Comparison of ENCODE assay signal across 11 mouse cellular contexts in the genomic region with DNA sequence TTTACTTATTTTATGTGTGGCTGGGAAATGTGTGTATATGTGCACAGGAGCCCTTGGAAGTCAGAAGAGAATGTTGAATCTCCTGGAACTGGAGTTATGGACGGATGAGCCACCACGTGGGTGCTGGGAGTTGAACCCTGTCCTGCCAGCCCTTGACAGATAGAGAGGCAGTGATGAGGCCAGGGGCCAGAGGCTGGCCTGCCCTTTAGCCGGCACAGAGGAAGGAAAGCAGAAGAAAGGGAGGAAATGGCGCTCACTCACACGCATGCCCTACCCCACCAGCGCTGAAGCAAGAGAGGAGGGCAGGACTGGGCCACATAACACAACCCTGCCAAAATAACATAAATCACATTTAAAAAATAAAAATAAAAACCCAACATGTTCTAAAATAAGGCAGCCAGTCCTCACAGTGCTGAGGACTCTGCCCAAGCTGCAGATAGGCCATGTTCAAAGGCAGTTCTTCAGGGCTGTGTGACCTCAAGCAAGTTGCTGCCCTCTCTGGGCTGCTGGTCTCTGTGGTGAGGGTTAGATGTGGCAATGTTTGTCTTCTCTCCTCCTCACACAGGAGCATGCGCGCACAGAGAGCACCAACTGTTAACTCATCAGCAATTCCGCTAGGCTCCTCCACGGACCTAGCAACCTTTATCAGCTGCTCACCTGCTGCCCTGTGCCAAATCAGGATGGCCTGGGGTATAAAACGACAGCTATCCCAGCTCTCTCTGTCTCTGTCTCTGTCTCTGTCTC. TPM values are rescaled to one million over a fixed set of nuclear protein-coding genes. Genes with fewer than 3 reads are reported as not detected.
DNase-seq lines count a peak whose midpoint lies in the region; ATAC-seq lines count a peak whose summit lies in the region.
"Had no signal": no experiment of that assay in that cellular context is flagged by ENCODE, and none has a peak within 500 bp of the region (broad histone marks: within the 10 kb centered on the region; RNA-seq: fewer than 3 reads in every experiment).

No protein-coding gene starts in this region.

- H3K4me3 ChIP-seq in limb, embryonic 12.5 days (replicated peaks), result no peak overlapping the region
- H3K4me3 ChIP-seq: midbrain, embryonic 15.5 days had no signal

- DNase-seq in adrenal gland, adult 2 months, result peak; percentile 59
- DNase-seq in adrenal gland, postnatal 25 days, result no peak
- DNase-seq in kidney, adult 18-20 months, result peak; percentile 42
- peak; percentile 49 for DNase-seq in lung, postnatal 25 days (ENCODE audit: low spot score)
- no peak for DNase-seq in layer of hippocampus, postnatal 14 days (ENCODE audit: low spot score in 2 of 2)
- DNase-seq in spleen, adult 12 weeks (ENCODE audit: low spot score), result no peak
- DNase-seq in urinary bladder, postnatal 14 days (ENCODE audit: low spot score), result no peak
- DNase-seq: cerebellum, postnatal 14 days; heart, adult 11 months had no signal

- peaks cover 94% of the 10 kb centered on the region for H3K4me1 ChIP-seq in limb, embryonic 12.5 days (replicated peaks)
- H3K4me1 ChIP-seq: midbrain, embryonic 15.5 days had no signal

- H3K27me3 ChIP-seq in limb, embryonic 12.5 days, result no peaks in the 10 kb centered on the region
- H3K27me3 ChIP-seq: midbrain, embryonic 15.5 days had no signal

- H3K9ac ChIP-seq in limb, embryonic 12.5 days (replicated peaks), result no peak overlapping the region
- H3K9ac ChIP-seq: midbrain, embryonic 15.5 days had no signal

- peak overlapping the region; percentile 97 for H3K27ac ChIP-seq in limb, embryonic 12.5 days
- H3K27ac ChIP-seq: midbrain, embryonic 15.5 days had no signal

- 70% methylated on average over 11 of the region's 11 CpGs for WGBS in limb, embryonic 12.5 days

- no peak overlapping the region for H3K4me2 ChIP-seq in limb, embryonic 12.5 days
- H3K4me2 ChIP-seq: midbrain, embryonic 15.5 days had no signal

- H3K9me3 ChIP-seq in limb, embryonic 12.5 days, result no peaks in the 10 kb centered on the region
- H3K9me3 ChIP-seq: midbrain, embryonic 15.5 days had no signal

- H3K36me3 ChIP-seq in limb, embryonic 12.5 days, result peaks cover 35% of the 10 kb centered on the region
- H3K36me3 ChIP-seq: midbrain, embryonic 15.5 days had no signal

- no peak for ATAC-seq in limb, embryonic 12.5 days (ENCODE audit: insufficient number of reproducible peaks, insufficient read depth, low FRiP score, low TSS enrichment, low read depth)
- ATAC-seq: midbrain, embryonic 15.5 days had no signal

RNA-seq across cellular contexts. Expression of a gene that starts 9.7 kb away (rescaled TPM):
- total RNA-seq in adrenal gland, adult 2 months (2021), result 10 to 100 TPM; 10.1 to 19.8 TPM
- polyA plus RNA-seq in adrenal gland, adult 2 months (2012; rRNA removed), result 20.1 and 21.1 TPM in 2 replicates
- 5.4 and 7.7 TPM in 2 replicates for total RNA-seq in adrenal gland, postnatal 25 days (2021)
- 236 and 242 TPM in 2 replicates for polyA plus RNA-seq in limb, embryonic 12.5 days (2016; fragmentation: Nextera tagmentation; extraction: Ambion mirVana)
- 10 to 100 TPM; 20.7 to 22.6 TPM for total RNA-seq in layer of hippocampus, postnatal 14 days (2021)

RNA-seq across cellular contexts. Expression of a gene that starts 18.1 kb away (rescaled TPM):
- total RNA-seq in adrenal gland, adult 2 months (2021), result 100 to 1,000 TPM; 657 to 936 TPM
- 305 and 399 TPM in 2 replicates for polyA plus RNA-seq in adrenal gland, adult 2 months (2012; rRNA removed)
- total RNA-seq in adrenal gland, postnatal 25 days (2021), result 708 and 898 TPM in 2 replicates
- 117 and 128 TPM in 2 replicates for polyA plus RNA-seq in limb, embryonic 12.5 days (2016; fragmentation: Nextera tagmentation; extraction: Ambion mirVana)
- 10 to 100 TPM; 89.1 to 98.0 TPM for total RNA-seq in layer of hippocampus, postnatal 14 days (2021)

RNA-seq across cellular contexts. Expression of a gene that starts 18.3 kb away (rescaled TPM):
- 10 to 100 TPM; 26.3 to 29.8 TPM for total RNA-seq in adrenal gland, adult 2 months (2021)
- polyA plus RNA-seq in adrenal gland, adult 2 months (2012; rRNA removed), result 12.7 and 16.2 TPM in 2 replicates
- total RNA-seq in adrenal gland, postnatal 25 days (2021), result 45.0 and 50.7 TPM in 2 replicates
- 87.9 and 91.5 TPM in 2 replicates for polyA plus RNA-seq in limb, embryonic 12.5 days (2016; fragmentation: Nextera tagmentation; extraction: Ambion mirVana)
- total RNA-seq in layer of hippocampus, postnatal 14 days (2021), result 10 to 100 TPM; 35.0 to 37.5 TPM

RNA-seq across cellular contexts. Expression of a gene that starts 41.8 kb away (rescaled TPM):
- 1 to 10 TPM; 5.1 to 6.5 TPM for total RNA-seq in adrenal gland, adult 2 months (2021)
- 16.3 and 18.0 TPM in 2 replicates for polyA plus RNA-seq in adrenal gland, adult 2 months (2012; rRNA removed)
- 1.5 and 3.3 TPM in 2 replicates for total RNA-seq in adrenal gland, postnatal 25 days (2021)
- polyA plus RNA-seq in limb, embryonic 12.5 days (2016; fragmentation: Nextera tagmentation; extraction: Ambion mirVana), result 1.4 and 1.8 TPM in 2 replicates
- total RNA-seq in layer of hippocampus, postnatal 14 days (2021), result 10 to 100 TPM; 26.5 to 29.3 TPM

RNA-seq across cellular contexts. Expression of a gene that starts 55.0 kb away (rescaled TPM):
- 10 to 100 TPM; 10.5 to 19.5 TPM for total RNA-seq in adrenal gland, adult 2 months (2021)
- 11.8 and 12.3 TPM in 2 replicates for polyA plus RNA-seq in adrenal gland, adult 2 months (2012; rRNA removed)
- 10.9 and 16.0 TPM in 2 replicates for total RNA-seq in adrenal gland, postnatal 25 days (2021)
- polyA plus RNA-seq in limb, embryonic 12.5 days (2016; fragmentation: Nextera tagmentation; extraction: Ambion mirVana), result 3.8 and 5.0 TPM in 2 replicates
- total RNA-seq in layer of hippocampus, postnatal 14 days (2021), result 10 to 100 TPM in 1 of 2 experiments, 1 to 10 TPM in 1; 9.6 to 12.0 TPM

Comparison
In these comparisons a context has a peak if more than half of its experiments do, and no peak if none do; other contexts are left out.
1. DNase-seq: peak in adrenal gland, adult 2 months (single experiment), kidney, adult 18-20 months (single experiment) and lung, postnatal 25 days (single experiment); none in adrenal gland, postnatal 25 days (single experiment), layer of hippocampus, postnatal 14 days (0 of 2), spleen, adult 12 weeks (single experiment) and urinary bladder, postnatal 14 days (single experiment).